Mouse (Mus musculus): ENCODE results near the gene Slc17a1. TPM values are rescaled to one million over a fixed set of nuclear protein-coding genes. Genes with fewer than 3 reads are reported as not detected.

Slc17a1 gene
- total RNA-seq, 1 experiment from 2014 or later: not detected

DNA sequence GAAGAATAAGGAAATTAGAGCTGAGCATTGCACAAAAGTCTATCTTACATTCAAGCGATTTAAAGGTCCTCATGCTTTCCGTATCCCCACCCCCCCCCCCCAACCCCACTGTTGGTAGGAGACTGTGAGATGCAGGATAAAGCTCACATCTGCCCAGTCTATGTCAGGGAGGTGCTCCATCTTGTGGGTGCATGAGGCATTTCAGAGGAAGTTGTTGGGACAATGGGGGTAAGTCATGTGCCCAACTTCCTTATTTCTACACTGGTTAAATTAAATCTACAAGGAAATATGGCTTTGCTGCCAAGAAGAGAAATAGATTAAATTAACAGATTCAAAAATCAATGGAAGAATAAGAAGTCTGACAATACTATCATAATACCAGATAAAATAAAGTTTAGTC is 18.0 kb downstream of the Slc17a1 start:
- peak; percentile 95 for ATAC-seq (replicated peaks; ENCODE audit: insufficient number of reproducible peaks, low FRiP score, low TSS enrichment, poor library complexity, severe bottlenecking)

- no peak for ATAC-seq (replicated peaks; ENCODE audit: insufficient number of reproducible peaks, low FRiP score, low TSS enrichment, poor library complexity, severe bottlenecking)
Observed at GRCm38 (mm10) chr13:23887026-23887725, 19.6 kb downstream of the Slc17a1 start.

DNA sequence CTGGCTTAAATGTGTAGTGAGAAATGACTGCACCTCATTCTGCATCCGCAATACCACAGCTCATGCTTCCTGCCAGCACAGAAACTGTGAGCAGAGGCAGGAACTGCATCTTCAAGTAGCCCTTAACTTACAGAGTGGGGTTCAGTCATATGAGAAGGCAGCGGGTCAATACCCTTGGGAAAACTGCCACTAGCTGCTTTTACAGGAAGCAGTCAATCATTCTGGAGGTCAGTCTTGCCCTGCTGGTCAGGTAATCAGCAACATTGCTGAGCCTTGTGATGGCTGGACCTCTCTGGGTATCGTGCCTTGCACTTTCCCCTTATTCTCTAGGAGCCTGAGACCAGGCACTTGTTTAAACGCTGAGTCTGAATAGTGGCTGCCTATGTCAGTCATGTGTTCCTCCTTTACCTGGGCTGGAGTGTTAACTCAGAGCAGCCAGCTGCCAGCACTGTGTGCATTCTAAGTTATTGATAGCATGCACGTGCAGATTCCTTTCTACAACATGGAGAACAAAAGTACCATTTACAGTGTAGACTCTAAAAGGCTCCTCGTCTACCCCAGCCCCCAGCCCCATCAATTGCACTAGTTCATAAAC is 21.6 kb downstream of the Slc17a1 start:
- no peak for ATAC-seq (replicated peaks; ENCODE audit: insufficient number of reproducible peaks, low FRiP score, low TSS enrichment, poor library complexity, severe bottlenecking)

DNA sequence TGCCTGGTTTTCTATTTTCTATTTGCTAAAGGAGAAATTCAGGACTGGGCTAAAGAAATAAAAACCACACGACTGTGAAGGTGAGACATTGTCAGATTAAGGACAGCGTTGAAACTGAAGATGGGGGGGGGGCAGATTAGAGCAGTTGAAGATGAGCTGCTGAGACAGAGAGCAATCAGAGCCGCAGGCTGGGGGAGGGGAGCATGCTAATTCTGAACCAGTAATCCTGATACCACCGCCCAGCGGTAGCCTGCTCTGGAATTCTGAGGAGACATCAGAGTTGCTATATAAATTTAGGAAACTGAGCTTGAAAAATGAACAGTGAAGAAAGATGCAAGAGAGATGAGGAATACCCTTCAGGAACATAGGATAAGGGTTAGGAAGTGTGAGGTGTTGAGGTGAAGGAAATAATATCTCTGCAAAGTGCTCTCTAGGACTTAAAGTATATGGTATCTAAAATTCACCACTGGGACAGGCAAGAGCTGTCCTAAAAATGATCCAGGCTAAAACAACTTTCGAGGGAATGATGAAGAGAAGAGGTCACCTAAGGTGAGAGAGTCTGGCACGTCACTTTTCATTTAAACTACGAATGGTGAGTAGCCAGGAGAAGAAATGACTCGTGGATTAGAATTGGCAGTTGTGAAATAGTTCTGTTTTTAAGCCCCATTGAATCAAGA is 25.2 kb downstream of the Slc17a1 start:
- no peak for ATAC-seq (replicated peaks; ENCODE audit: insufficient number of reproducible peaks, low FRiP score, low TSS enrichment, poor library complexity, severe bottlenecking)

- ATAC-seq (replicated peaks; ENCODE audit: insufficient number of reproducible peaks, low FRiP score, low TSS enrichment, poor library complexity, severe bottlenecking): no peak
Observed at GRCm38 (mm10) chr13:23893269-23893593, 25.7 kb downstream of the Slc17a1 start.

DNA sequence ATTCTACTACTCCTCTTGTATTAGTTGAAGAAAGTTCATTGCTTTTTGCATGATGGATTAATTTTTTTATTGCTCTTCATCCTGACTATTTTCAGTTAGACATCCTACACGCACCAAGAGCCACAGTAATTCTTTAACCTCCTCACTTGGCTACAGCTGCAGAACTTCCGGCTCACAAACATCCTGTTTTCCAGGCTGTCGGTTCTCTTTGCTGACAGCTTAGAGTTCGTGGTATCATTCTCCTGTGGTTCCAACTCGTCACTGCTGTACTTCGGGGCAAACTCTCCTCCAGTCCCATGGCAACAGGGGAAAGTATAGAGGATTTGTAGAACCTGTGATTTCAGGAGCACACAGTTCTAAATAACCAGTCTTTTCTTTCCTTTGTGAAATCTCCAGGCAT is 30.7 kb downstream of the Slc17a1 start:
- ATAC-seq (replicated peaks; ENCODE audit: insufficient number of reproducible peaks, low FRiP score, low TSS enrichment, poor library complexity, severe bottlenecking): no peak

DNA sequence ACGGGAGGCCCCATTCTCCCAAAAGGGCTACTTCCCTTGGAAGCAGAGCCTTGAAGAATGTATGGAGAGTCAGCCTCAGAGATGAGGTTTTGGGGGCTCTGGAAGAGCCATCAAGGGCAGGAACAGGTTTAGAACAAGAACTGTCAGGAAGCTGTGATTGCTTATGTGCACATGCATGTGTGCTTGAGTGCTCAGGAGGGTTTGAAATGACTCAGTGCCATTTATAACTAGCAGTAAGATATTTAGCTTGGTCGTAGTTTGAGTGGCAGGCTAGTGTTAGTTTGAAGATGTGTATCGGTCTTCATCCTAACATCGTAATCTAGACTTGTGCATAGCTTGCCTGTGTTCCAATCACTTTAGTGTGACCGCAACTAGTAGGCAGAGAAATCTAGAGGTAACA is 39.4 kb downstream of the Slc17a1 start:
- no peak for ATAC-seq (replicated peaks; ENCODE audit: insufficient number of reproducible peaks, low FRiP score, low TSS enrichment, poor library complexity, severe bottlenecking)

DNA sequence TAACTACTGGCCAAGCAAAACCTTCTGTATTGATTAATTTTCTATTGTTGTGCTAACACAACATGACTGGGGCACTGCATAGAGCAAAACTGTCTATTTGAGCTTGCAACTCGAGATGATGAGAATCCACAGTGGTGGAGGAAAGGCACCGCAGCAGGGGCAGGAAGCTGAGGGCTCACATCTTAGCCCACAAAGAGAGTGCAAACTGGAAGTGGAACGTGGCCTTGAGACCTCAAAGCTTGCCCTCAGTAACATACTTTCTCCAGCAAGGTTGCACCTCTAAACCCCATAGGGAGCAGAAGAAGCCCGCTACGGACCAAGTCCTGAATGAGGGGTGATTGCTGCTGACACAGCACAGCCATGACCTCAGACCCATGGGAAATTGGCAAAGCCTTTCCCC is 42.6 kb downstream of the Slc17a1 start:
- no peak for ATAC-seq (replicated peaks; ENCODE audit: insufficient number of reproducible peaks, low FRiP score, low TSS enrichment, poor library complexity, severe bottlenecking)

DNA sequence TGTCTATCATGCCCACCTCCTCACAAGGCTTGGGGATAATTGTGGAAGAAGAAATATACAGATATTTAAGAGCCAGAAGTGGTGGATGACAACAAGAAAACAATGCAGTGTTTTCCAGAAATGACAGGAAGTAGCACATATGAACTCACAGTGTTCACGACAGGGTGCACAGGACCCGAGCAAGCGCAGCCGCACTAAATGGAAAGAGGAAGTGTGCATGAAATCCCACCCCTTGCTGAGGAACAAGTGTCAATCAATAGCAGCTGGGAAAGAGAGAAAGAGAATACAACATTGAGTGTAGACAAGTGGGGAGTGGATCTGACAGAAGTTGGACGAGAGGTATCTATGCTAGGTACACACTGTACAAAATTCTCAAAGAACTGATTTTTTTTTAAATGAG is 43.8 kb downstream of the Slc17a1 start:
- ATAC-seq (replicated peaks; ENCODE audit: insufficient number of reproducible peaks, low FRiP score, low TSS enrichment, poor library complexity, severe bottlenecking): no peak; the same call in 1 of the 2 replicates

DNA sequence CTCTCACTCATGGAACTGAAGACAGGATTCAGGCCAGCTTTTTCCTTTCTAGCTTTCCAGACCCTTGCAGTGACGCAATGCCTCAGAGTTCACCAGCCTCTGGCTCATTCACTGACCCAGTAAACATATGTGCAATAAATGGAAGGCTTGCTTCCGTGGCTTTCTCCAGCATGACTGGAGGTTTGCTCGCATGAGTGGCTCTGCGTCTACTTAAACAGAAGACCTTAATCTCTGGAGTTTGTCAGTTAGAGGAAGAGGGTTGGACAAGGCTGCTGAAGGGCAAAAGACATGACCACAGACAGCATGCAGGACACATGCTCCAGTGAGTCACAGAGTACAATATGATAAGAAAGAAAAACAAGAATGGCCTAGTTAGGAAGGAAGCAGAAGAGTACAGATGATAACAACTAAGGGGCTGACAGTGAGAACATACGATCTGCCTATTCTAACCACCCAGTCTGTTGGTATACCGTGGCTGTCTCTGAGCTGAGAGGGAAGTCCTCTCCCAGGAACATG is 46.3 kb downstream of the Slc17a1 start:
- ATAC-seq (replicated peaks; ENCODE audit: insufficient number of reproducible peaks, low FRiP score, low TSS enrichment, poor library complexity, severe bottlenecking): peak; percentile 53

- ATAC-seq (replicated peaks; ENCODE audit: insufficient number of reproducible peaks, low FRiP score, low TSS enrichment, poor library complexity, severe bottlenecking): no peak
Observed at GRCm38 (mm10) chr13:23914376-23915167, 47.0 kb downstream of the Slc17a1 start, which contains the start of gene Slc17a4. Slc17a4 (minus strand) TSS chr13:23915009.

DNA sequence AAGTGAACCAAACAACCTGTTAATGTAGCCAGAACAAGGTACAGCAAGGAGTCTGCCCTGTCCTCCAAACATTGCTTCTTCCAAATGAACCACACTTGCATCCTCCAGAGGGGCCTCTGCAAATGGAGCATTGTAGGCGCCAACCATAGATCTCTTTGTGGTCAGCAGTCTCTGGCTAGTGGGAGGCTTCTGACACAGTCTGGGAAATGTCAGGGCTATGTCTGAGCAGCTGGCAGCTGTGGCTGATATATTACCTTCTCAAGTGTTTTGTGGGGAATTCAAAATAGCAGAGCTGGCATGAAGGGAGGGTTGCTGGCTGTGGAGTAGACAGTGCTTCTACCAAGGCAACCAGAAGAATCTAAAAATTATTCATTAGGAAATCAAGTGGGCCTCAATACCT is 48.6 kb downstream of the Slc17a1 start:
- ATAC-seq (replicated peaks; ENCODE audit: insufficient number of reproducible peaks, low FRiP score, low TSS enrichment, poor library complexity, severe bottlenecking): no peak

GRCm38 (mm10) chr13:23917674-23918073 is 50.1 kb downstream of the Slc17a1 start:
- ATAC-seq (replicated peaks; ENCODE audit: insufficient number of reproducible peaks, low FRiP score, low TSS enrichment, poor library complexity, severe bottlenecking): no peak

GRCm38 (mm10) chr13:23925792-23926191 is 58.2 kb downstream of the Slc17a1 start:
- no peak for ATAC-seq (replicated peaks; ENCODE audit: insufficient number of reproducible peaks, low FRiP score, low TSS enrichment, poor library complexity, severe bottlenecking)

- ATAC-seq (replicated peaks; ENCODE audit: insufficient number of reproducible peaks, low FRiP score, low TSS enrichment, poor library complexity, severe bottlenecking): no peak
Observed at GRCm38 (mm10) chr13:23928637-23929036, 61.1 kb downstream of the Slc17a1 start.

DNA sequence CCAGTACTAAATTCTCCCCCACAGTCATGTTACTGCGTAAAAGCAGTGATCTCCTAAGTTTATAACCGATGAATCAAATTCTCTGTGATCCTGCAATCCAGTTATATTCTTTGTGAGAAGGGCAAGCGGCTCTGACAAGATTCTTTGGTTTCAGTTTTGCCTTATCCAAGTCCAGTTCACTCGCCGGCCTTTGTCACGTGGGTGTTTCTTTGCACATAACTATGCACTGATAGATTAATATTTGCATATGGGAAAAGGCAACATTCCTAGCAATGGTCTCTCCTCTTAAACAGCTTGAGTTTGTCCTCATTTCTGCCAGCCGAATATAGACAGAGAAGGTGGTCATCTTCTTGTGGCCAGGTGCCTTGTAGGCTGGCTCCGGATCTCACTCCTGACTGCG is 62.9 kb downstream of the Slc17a1 start:
- ATAC-seq (replicated peaks; ENCODE audit: insufficient number of reproducible peaks, low FRiP score, low TSS enrichment, poor library complexity, severe bottlenecking): no peak

DNA sequence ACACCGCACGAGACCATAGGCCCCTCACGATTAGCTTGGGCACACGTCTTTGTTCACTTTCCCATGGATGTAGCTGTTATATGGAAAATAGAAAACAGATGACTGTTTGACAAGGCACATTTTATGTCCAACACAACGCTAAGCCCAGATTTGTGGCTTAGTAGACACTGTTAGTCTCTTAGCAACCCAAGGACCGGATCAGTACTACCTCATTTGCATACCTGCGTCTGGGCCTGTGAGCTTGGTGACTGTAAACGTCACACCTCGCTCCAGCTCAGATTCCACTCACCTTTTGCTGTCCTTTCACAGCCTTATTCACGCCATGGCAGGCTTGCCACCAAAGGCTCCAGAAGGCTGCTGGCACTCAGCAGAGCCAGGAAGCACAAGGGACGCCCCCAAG is 63.4 kb downstream of the Slc17a1 start:
- ATAC-seq (replicated peaks; ENCODE audit: insufficient number of reproducible peaks, low FRiP score, low TSS enrichment, poor library complexity, severe bottlenecking): no peak

DNA sequence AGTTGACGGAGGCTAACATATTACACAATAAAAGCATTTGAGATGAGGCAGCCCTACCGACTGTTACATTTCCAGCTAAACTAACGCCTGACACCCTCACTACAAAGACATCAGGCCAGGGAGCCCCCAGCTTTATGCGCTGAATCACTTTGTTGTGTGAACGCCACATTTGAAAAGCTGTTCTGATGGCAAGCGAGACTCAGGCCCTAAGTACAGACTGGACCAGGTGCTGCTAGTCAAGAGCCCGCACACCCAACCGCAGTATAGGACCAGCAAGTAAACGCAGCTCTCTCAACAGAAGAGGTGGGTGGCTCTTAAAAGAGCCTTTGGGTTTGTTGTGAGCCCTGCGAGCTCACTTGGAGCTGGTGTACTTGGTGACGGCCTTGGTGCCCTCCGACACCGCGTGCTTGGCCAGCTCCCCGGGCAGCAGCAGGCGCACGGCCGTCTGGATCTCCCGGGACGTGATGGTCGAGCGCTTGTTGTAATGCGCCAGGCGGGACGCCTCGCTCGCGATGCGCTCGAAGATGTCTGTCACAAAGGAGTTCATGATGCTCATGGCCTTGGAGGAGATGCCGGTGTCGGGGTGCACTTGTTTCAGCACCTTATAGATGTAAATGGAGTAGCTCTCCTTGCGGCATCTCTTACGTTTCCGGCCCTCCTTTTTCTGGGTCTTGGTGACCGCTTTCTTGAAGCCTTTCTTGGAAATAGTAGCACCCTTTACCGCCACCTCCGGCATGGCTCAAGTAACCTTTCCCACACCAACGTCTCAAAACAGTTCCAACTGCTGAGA is 66.1 kb downstream of the Slc17a1 start, which contains the start of gene Hist1h2ba:
Gene Hist1h2ba, minus strand, starts transcription at position 736 of the 790 bp plus-strand sequence.
- no peak for ATAC-seq (replicated peaks; ENCODE audit: insufficient number of reproducible peaks, low FRiP score, low TSS enrichment, poor library complexity, severe bottlenecking)

- ATAC-seq (replicated peaks; ENCODE audit: insufficient number of reproducible peaks, low FRiP score, low TSS enrichment, poor library complexity, severe bottlenecking): no peak
Observed at GRCm38 (mm10) chr13:23934211-23934520, 66.6 kb downstream of the Slc17a1 start, which contains the start of gene Hist1h2aa. Hist1h2aa (plus strand) TSS chr13:23934462.
